Mouse (Mus musculus) heart, adult 18-20 months (tissue): ENCODE results near the gene Gm42791. TPM values are rescaled to one million over a fixed set of nuclear protein-coding genes. Genes with fewer than 3 reads are reported as not detected.
A peak's percentile ranks its signal among the peaks of the same experiment; 100 is the strongest.

Experiments
- DNase-seq, 2 experiments: peaks; one replicate each; pipeline ENCODE4 v3.0.0; 2021 to 2022; ENCODE audit warnings: mixed read lengths in 1 of 2
- total RNA-seq, 2 experiments: library from RNA; stranded (reverse); gene quantifications; 2 replicates each; pipeline ENCODE4 v1.2.3; 2021

Gene Gm42791
- total RNA-seq, 2 experiments from 2014 or later, result 2.7 to 5.3 TPM

GRCm38 (mm10) chr5:148923408-148923807 is 71.5 kb downstream of the Gm42791 start:
- no peak for DNase-seq

DNA sequence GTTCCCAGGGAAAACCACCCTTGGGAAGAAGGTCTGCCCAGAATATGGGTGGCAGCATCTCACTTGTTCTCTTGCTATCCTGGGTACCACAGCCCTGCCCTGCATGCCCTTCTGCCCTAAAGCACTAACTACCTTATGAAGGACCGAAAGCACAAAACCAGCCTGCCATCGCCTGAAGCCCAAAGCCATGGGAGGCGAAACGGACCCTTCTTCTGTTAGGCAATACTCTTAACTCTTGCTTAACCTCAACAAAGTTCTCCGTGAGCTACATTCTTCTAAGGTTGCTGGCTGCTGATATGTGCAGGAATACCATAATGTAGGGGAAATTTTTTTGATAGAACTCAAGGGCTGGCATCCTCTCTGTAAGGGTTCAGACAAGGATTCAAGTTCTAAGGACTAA is 72.2 kb downstream of the Gm42791 start:
- DNase-seq, result no peak

GRCm38 (mm10) chr5:148918049-148918448 is 76.9 kb downstream of the Gm42791 start:
- no peak for DNase-seq

- DNase-seq, result no peak
Observed at GRCm38 (mm10) chr5:148916775-148917174, 78.2 kb downstream of the Gm42791 start.

DNA sequence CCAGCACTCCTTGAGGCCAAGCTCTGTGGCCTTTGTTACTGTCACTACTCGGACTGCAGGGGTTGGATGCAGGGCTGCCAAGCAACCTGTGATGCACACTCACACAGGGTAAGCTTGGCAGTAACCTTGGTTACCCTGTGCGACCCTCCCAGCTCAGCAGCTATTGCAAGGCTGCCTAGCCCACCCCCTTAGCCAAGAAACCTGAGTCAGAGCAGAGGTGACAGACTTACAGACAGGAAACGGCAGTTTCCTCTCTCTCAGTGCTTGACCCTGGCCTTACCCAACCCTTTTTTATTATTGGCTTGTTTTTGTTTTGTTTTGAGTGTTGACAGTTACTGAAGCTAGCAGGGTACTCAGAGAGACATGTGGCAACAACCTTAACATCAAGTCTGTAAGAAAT is 82.7 kb downstream of the Gm42791 start:
- no peak for DNase-seq

DNA sequence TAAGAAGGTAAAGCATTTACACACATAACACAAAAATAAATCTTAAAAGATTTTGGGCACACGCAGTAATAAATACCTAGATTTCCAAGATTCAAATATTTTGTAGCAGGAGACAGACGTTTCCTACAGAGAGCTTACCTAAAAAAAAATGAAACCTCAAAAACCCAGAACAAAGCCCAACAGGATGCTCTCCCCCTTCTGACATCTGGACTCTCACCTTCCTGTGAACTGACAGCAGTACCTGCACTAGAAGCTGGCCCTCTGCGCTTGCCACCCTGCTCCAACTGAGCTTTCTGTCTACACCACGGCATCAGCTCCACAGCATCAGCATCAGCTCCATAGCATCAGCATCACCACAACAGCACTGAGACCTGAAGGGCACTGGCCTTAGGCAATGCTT is 84.9 kb downstream of the Gm42791 start:
- DNase-seq, result no peak

- DNase-seq, result peak; percentile 42 to 58
Observed at GRCm38 (mm10) chr5:148909402-148909801, 85.5 kb downstream of the Gm42791 start.

GRCm38 (mm10) chr5:148909057-148909395 is 85.9 kb downstream of the Gm42791 start:
- DNase-seq, result peak; percentile 20 to 38

GRCm38 (mm10) chr5:148908191-148909056 is 86.5 kb downstream of the Gm42791 start:
- no peak for DNase-seq

- DNase-seq, result no peak
Observed at GRCm38 (mm10) chr5:148906305-148906704, 88.6 kb downstream of the Gm42791 start.

DNA sequence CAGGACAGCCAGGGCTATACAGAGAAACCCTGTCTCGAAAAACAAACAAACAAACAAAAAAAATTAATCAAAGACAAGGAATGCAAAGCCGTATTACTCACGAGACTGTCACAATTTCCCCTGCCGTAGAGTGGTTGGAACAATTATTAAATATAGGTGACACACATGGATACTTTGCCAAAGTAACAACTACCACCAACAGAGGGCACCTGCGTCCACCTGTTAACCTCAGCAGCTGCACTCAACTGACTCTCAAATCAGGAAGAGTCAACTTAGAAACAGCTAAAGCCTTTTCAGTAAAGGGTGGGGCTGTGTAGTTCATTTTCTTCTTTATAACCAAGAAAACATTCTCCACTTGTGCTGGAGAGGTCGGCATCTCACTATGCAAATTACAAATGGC is 90.1 kb downstream of the Gm42791 start:
- peak; percentile 27 to 49 for DNase-seq

GRCm38 (mm10) chr5:148899361-148899760 is 95.6 kb downstream of the Gm42791 start:
- DNase-seq, result no peak

DNA sequence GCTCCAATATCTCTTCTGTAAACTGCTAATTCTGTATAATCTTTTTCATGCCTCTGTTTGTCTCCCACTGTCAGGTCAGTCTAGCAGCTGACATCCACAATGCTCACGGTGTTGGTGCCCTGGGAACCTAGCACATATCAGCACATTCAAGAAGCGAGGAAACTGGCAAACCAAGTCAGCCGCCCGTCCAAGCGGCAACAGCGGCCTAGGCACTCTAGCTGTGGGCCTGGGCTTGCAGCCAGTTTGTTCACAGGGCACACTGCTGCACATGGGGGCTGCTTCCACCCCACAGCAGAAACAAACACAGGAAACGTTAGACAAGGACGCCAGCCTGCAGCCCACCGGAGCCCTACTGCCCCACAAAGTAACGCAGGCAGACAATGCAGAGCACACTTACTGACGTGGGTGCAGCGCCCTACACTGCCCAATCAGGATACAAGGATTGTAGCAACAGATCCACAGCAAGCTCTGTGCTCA is 97.0 kb downstream of the Gm42791 start:
- peak in 1 of 2 experiments; percentile 12 for DNase-seq

DNA sequence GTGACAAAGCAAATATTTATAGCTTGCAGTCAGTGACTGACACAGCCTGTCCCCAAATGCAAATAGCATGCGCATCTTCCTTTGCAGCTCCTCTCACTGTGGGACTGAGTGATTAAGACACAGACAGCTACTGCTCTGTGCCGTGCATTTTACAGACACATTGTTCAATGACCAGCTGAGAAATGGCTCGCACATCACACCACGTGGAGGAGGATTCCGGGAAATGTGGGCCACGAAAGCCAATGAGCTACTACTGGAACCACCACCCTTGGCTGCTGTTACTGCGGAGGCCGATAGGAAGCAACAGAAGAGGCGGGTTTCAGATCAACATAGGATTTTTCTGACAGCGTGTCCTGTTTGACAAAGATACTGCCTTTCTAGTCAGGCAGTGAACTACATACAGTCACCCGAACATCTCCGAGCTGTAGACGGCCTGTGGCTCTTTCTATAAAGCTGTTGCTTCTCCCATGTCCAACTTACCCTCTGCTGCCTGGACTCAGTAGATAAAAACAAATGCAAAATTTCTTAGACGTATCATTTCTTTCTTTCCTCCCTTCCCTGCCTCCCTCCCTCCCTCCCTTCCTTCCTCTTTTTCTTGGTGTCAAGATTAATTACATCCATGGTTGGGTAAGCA is 97.8 kb downstream of the Gm42791 start:
- peak; percentile 48 to 58 for DNase-seq

DNA sequence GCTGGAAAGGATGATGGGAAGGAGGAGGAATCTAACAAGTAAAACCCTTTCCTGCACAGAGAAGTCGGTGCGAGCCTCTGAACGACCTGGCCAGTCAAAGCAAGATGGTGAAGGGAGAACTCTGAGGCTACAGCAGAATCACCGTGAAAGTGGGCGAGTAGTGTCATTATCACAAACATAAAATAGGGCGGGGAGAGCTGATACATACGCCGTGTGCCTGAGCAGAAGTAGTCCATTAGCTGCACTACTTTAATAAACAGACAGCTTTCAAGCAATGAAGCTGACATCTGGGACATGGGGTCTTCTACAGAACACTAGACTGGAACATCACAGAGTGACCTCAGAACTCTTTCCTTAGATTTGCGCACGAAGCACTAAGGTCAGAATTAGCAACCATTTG is 98.4 kb downstream of the Gm42791 start:
- no peak for DNase-seq

DNA sequence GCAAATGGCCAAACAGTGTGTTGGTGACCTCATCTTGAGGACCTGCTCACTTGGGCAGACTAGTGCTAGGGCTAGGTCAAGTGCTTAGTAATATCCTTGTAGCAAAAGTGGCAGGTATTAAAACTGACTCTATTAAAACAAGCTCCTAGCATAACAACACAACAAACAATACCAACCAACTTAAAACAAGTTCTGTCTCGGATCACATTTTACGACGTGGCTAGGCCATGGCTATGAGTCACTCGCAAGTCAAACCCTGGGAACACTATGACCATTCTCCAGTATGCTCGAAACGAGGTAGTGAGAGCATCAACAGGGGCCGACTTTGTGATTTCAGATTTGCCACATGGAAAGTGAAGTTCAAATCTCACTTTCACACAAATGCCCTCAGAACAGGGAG is 99.1 kb downstream of the Gm42791 start:
- no peak for DNase-seq

DNA sequence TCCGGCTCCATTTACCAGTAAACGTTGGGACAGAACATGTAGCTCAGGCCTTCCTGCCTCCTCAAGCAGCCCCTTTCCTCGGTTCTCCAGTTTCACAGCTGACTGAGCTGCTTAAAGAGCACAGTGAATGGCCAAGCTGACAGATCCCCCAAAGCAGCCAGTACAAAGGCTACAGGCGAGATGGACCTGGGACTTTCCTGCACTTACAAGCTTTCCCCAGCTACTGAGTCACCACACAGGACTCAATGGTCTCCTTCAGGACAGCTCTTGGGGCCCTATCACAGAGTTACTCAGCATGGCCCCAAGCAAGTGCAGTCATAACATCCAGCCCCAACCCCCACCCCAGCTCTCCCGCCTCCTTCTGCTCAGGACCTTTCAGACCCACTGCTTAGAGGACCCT is 99.9 kb downstream of the Gm42791 start:
- DNase-seq, result no peak

DNA sequence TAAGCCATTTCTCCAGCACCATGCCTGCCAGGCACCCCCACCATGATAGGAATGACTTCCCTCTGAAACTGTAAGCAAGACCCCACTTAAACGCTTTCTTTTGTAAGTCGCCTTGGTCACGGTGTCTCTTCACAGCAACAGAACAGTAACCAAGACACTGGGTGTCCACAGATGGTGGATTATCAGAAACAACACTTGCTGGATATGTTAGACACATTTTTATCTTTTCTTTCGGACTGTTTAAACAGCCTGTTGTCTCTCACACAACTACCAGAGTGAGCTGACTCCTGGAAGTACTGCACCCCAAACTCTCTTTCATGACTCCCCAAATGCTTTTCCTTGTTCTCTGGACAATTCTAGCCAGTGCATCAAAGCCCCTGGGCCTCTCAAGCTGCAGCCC is 104.7 kb downstream of the Gm42791 start:
- DNase-seq, result no peak

DNA sequence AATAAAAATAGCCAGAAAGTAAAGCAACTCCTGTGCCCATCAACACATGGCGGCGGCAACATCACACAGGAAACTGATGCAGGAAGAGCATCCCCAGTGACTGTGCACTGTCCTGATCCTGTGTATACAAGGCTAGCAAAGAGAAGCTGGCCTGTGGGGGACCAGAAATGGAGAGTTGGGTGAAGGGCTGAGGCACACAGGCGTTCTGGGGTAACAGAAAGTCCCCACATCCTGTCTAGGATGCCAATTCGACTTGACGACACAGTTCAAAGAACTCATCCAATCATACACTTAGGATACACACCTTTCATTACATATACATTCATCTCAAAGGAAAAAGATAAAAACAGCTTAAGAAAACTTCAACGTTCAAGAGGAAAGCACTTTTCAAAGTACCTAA is 106.9 kb downstream of the Gm42791 start:
- no peak for DNase-seq

DNA sequence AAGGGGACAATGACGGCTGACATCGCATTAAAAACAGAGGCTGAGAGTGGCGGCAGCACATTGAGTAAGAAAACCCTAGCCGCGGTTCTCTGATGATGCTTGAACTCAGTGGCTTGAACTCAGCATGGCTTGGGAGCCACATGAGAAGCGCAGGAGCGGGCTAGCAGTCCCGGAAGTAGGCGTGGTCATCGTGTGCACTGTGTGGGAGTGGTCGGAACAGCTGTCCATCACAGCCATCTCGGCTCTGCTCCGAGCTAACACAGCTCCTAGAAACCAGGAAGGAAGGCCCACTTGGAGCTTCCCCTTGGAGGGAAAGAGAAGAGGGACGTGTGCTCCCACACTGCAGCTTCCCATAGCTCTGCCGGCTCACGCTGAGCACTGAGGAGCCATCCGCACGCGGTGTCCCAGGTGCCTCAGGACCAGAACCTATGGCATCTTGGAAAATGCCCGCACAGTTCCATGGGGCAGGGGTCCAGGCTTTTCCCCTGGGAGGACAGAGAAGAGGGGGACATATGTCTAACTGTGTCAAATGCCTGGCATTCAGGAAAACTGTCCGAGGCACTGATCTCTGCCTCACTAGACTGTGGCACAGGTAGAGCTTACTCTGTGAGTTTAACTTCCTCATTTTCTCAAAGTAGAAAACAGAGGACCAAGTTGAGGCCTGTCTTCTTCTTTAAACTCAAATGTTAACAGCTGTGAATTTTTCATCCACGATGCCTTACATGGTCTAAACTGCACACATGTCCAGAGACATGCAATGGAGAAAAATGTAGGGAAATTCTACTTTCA is 108.9 kb downstream of the Gm42791 start:
- no peak for DNase-seq

GRCm38 (mm10) chr5:148883671-148884070 is 111.3 kb downstream of the Gm42791 start:
- DNase-seq, result no peak

DNA sequence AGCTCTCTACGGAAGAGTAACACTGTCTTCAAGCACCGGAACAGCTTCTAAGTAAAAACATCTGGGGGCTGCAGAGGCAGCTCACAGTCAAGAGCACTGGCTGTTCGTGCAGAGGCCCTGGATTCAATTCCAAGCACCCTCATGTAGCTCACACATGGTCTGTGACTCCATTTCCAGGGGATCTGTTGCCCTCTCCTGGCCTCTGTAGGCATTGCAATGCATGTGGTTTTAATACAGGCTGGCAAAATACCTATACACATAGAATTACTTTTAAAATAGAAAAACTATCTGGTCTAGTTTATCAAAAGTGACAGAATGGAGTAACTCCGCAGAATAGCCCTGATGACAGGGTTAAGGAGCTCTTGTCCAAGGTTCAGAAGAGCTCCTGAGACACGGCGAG is 115.7 kb downstream of the Gm42791 start:
- peak in 1 of 2 experiments; percentile 34 for DNase-seq

DNA sequence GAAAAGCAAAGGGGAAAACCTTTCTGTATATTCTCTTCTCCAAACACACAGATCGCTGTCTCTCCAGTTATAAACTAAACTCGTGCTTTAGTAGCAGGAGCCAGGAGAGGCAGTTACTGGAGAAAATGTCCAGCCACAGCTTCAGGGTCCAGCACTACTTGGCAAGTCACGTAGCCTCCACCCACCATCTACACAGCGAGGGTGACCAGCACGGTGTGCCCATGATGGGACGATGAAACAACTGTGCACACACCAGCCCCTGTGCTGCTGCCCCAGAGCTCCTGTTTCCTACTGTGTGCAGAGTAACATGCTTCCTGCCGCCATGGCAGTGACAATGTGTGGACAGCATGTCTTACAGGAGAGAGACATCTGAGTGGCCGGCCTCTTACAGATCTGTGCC is 121.8 kb downstream of the Gm42791 start:
- no peak for DNase-seq
